Mouse (Mus musculus) lung, postnatal 14 days (tissue): ENCODE data around the gene Ccdc146.

Experiments
- DNase-seq: peaks from one replicate; pipeline ENCODE4 v3.0.0; 2021

The Ccdc146 gene

DNA sequence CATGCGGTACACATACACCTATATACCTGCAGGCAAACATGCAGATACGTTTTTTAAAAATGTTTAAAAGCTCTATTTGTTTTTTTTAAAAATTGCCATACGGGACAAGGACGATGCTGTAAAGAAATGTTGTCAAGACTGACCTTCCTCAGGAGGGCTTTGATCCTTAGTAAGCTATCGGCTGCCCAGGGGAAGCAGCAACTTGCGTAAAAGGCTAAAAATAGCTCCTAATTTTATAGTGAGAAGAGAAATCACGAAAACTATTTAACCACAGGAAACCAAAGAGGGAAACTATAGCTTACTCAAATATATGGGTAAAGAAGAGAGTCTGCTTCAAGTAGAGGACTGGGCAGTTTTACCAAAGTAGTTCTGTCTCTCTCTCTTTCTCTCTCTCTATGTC lies 163.7 kb downstream of the Ccdc146 start:
- DNase-seq: no peak

DNA sequence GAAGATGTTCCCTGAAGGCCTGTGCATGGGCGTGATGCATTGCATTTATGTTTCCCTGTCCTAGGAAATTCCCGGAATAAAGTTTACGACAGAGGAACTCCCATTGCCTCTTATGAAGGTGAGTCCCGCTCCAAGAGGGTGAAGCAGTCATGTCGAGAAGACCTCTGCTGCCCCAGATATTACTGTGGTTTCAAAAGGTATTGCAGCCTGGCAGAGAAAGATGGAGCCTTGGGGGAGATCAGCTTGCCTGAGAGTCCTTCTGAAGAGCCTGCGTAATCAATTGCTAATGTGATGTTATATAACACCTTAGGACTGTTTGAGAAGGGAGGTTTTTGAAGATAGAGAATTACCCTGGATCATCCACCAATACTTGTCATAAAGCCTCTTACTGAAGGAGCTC lies 166.7 kb downstream of the Ccdc146 start:
- DNase-seq: no peak

DNA sequence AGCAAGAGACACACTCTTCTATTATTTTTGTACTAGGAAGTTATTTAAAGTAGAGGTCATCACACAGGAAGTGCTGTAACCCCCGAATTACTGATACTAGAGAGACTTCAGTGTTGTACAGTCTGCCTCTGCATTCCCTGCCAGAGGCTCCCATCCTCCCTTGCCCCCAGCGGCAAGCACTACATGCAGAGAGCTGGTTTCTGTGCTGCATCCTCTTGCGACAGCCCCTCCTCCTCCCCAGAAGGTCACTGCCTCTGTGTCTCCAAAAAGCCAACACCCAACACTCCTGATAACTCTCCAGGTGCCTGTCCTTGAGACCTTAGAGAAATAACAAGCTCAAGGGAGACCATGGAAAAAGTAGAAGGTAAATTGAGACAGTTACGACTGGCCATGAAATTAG lies 167.4 kb downstream of the Ccdc146 start:
- no peak for DNase-seq

DNA sequence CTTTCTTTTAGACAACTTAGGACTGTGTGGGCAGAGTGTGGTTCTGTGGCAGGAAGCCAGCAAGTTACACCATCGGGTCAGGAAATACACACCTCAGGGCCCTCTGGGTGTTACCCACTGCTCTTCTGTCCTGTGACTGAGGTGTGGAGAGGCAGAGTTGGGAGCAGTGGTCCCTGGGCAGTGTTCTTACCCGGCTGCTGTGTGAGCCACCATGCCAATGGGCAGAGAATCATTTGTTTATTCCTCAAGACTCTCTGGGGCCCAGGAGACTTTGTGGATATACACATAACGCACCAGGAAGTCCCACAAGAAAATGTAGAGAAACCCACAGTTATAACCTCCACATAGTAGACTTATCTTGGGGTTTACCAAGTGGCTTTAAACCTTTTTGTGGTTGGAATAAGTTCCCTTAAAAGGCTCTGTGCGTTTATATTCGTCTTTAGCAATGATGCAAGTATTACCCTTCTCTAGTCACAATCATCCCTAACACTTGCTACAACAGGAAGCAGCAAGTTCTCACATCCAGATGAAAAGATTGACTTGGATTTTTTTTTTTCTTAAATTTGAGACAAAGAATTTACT lies 168.8 kb downstream of the Ccdc146 start:
- peak; percentile 47 for DNase-seq

DNA sequence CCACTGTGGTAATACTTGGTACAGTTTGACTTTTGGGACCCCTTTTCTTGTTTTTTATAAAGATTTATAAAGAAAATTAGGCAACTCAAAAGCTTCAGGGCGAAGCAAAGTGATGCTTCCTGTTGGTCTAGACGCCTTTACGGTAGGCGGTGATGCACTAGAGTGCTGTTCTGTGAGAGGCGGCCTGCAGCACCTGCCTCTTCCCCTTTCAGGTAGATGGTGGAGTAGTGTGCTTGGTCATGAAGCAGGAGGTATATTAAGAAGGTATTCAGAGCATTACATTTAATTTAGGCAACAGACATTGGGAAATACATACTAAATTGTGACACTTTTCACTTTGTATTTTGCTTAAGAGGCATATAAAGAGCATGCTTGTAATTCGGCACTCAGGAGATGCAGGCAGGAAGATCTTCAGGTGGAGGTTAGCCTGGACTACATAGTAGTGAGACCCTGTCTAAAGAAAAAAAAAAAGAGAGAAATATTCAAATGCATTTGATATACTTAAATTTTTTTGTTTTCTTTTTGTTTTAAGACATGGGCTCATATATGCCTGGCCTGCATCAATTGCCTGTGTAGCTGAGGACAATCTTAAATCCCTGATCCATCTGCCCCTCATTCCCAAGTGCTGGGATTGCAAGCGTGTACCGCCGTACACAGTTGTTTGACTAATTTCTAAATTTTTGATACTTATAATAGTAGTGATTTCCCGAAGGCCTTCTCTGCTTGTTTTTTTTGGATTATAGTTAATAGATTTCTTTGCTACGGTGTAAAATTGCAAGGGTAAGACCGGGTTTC lies 169.5 kb downstream of the Ccdc146 start:
- no peak for DNase-seq

DNA sequence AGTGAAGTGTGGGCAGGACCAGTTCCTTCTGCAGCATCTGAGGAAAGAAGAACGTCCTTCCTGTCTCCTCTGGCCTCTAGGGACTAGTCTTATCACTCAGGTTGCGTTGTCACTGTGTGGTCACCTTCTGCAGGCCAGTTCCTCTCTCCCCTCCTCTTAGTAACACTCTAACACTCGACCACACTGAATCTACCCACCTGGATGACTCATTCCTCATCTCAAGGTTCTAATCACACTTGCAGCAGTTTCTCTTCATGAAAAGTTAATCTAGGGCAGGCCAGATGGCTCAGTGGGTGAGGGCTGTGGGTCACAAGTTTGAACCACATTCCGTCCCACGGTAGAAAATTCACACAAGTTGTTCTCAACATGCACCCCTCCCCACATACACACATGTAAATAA lies 175.6 kb downstream of the Ccdc146 start:
- DNase-seq: no peak

DNA sequence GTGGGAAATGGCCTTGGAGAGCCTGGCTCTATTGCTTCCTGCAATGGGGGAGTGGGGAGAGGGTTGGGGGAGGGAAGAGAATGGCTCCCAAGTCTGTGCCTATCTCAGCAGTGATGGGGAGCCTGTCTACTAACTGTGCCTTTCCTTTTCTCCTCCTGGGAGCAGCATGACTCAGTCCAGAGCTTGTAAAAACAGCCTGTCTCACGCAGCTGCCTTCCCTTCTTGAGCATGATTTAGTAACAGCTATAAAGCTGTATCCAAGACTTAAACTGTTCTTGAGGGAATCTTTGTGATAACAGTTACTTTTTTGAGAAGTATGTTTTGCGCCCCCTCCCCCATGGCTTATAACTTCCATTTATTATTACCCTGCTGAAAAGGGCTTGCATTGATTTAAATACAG lies 176.6 kb downstream of the Ccdc146 start:
- no peak for DNase-seq

DNA sequence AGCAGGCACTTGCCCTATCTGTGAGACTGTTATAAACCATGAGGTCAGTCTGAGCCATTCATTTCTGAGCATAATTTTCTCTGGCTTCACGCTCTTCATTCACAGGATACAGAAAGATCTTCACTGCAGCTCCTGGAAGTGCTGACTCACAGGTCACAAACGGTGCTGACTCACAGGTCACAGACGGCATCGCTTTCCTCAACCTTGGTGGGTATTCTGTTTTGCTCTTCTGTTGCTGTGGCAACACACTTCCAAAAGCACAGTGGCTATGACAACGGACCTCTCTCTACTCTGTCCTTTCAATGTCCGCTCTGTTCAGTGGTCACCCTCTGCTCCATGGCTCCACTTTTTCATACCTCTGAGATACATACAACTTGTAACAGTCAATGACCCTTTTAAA lies 177.7 kb downstream of the Ccdc146 start:
- DNase-seq: no peak

DNA sequence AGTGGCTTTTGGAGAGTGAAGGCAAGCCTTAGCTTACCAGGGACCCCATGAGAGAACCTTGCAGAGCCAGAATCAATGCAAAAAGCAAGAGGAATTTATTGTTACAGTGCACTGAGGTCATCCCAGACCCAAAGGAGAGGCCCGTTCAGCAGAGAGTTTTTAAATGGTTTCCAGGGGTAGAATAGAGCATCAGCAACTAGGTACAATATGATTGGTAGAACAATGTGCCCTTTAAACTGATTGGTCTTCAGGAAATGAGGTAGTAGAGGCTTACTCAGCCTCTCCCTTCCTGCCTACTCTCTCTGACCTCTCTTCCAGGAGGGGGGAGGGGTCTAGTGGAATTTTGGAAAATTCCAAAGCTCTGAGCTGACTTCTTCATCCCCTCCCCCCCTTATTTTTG lies 179.2 kb downstream of the Ccdc146 start:
- DNase-seq: no peak

DNA sequence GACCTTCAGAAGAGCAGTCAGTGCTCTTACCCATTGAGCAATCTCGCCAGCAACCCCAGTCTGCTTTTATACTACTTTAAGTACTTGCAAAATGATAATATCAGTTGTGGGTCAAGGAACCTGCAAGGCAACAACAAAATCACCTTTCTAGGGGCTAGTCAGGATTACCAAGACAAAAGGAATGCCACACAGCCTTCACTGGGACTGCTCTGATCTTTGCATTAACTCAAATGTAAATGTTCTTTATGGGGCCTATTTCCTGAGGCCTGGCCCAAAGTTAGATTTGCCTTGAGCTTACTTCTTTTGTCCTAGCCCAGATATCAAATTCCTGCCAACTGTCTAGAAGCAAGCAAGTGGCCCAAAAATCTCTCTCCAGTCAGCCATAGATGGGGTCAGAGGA lies 179.9 kb downstream of the Ccdc146 start:
- DNase-seq: no peak
